Mouse (Mus musculus) cerebral cortex, adult 2 months (tissue): ENCODE data around the gene Odf3l2.

Experiments used
- WGBS: fragments of 180-500 bp; shearing (Covaris S2); methylation state at CpG from one replicate; pipeline ENCODE4 v1.1.7; 2018; 5-methylcytosine and 5-hydroxymethylcytosine counted together

Odf3l2 gene

DNA sequence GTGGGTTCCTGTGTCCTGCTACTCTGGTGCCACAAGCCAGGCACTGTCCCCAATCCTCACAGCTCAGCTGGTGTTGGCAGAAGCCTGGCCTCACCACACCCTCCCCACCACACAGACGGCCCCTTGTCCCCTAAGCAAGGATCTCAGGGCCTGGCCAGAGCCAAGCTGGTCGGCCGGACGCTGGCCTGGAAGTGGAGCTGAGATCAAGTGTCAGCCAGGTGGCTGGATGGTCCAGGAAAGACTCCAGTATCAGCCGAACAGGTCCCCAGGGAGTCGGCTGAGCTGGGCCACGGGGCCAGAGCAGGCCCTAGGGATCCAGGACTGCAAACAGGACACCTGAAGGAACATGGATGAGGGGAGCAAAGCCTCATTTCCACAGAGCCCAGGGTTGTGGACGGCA, at the start of gene Odf3l2:
Gene Odf3l2 (minus strand): TSS at position 28 of the 400 bp plus-strand sequence.
- 68% methylated on average over 8 of the region's 8 CpGs for WGBS

DNA sequence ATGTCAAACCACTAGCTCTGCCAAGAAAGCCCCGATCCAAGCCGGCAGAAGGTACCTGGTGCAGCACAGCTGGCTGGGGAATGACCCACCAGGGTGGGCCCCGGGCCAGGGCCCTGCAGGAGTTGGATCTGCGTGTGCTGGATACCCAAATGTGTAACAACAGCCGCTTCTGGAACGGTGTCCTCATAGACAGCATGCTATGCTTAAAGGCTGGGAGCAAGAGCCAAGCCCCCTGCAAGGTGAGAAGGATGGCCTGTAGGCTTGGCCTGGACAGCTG, 48.8 kb upstream of the Odf3l2 start:
- 76% methylated on average over 6 of the region's 6 CpGs for WGBS

DNA sequence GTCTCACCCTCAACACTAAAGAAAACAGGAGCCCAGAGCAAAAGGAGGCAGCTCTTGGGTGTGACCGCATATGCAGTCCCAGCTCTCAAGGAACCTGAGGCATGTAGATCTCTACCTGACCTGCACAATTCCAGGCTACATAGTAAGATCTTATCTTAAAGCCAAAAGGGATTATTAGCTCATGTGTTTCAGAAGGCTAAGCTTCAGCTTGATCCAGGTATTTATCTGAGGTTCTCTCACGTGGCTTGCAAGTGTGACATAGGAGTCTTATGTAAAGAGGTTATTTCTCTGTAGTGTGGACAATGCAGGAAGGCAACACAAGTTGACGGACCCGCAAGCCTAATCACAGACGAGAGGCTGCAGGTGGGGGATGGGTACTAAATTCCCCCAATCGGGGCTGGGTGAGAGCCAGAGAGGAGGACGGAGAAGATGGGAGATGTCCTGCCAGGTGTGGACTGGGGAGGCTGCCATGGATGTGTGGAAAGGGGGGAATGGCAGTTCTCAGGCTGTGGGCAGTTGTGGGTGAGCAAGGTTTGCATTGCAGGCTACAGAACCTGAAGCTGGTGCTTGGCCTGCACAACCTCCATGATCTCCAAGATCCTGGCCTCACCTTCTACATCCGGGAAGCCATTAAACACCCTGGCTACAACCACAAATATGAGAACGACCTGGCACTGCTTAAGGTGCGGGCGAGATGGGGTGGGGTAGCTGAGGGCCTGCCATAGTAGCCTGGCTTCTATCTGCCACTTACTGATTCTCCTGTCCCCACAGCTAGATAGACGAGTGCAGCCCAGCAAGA, 48.2 kb upstream of the Odf3l2 start:
- WGBS, result 80% methylated on average over 12 of the region's 12 CpGs

DNA sequence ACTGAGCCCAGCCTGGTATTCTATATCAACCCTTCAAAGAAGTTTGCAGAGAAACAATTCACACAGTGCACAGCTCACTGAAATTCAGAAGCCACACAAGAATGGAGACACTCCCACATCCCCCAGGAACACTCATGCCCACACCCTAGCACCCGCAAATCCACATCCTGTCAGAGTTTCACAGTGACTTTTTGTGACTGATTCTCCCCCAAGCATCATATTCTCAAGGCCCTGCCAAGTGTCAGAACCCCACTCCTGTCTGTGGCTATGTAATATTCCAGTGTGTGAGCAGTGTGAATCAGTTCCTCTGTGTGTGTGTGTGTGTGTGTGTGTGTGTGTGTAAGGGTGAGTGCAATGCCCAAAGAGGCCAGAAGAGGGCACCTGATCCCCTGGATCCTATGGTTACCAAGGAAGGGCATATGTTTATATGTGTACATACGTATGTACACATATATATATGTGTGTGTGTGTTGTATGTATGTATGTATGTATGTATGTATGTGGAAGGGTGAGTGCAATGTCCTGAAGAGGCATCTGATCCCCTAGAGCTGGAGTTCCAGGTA, 46.5 kb upstream of the Odf3l2 start:
- 89% methylated on average over 2 of the region's 2 CpGs for WGBS

DNA sequence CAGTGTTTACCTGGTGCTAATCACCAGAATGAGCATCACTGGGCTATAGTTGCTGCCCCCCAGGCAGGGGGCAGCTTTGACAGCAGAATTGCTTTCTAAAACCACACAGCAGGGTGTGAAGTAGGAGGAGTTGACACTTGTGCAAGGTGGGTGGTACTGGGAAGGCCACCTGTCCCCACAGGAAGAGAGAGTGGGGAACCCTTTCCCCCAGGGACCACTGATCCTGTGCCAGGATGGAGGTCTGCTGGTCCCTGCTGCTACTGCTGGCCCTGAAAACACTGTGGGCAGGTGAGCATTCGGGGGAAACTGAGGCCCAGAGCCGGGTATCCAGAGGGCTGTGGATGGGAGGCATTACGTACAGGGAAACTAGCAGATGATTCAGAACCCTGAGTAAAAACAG, 43.6 kb upstream of the Odf3l2 start:
- 88% methylated on average over 3 of the region's 3 CpGs for WGBS

DNA sequence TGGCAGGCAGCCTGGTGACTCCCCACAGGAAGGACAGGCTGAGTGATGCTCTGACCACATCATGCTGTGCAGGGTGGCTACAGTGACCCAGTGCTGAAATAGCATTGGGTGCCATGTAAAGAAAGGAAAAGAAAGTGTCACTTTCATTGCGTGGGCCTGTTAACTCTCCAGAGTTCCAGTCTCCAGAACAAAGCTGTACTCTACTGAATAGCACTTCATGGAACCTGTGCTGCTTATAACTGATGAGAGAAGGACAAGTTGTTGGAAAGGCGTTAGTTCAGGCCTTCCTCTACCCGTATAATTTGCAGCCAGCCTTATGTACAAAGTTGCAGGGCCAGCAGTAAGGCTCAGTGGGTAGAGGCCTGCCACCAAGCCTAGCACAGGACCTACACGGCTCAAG, 43.2 kb upstream of the Odf3l2 start, which contains the start of gene Gzmm:
Gene Gzmm (plus strand): TSS at position 301 of the 400 bp plus-strand sequence.
- 68% methylated on average over 4 of the region's 4 CpGs for WGBS

DNA sequence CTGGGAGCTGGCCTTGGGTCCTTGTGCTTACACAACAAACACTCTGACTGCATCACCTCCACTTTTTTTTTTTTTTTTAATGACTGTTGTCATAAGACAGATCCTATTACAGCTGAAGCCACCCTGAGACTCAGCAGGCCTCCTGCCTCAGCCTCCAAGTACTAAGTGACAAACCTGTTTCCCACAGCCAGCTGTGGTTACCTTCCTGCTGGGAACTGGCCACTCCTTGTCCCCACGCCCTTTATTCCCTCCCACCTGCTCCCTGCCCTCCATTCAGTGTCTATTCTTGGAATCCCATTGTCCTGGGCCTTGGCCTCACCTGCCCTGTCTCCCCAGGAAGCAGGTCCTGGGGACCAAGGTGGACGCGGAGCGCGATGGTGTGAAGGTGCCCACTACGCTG, 42.0 kb upstream of the Odf3l2 start:
- WGBS, result 92% methylated on average over 6 of the region's 6 CpGs

DNA sequence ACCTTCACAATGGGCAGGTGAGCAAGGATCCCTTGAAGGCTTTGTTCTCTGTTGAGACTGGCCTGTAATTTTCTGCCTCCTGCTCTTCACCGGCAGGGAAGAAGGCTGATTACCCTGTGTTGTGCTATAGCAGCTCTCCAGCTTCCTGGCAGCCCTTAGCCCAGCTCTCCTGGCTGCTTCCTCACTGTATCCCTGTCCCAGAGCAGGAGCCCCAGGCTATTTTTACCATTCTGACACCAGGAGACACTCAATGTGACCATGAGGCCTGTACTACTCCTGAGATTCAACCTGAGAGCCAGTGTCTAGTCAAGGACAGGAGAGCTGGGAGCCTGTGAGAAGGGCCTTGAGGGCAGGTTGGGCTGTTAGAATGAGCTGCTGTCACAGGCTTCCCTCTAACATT, 41.2 kb upstream of the Odf3l2 start:
- 79% methylated on average over 1 of the region's 1 CpGs for WGBS

DNA sequence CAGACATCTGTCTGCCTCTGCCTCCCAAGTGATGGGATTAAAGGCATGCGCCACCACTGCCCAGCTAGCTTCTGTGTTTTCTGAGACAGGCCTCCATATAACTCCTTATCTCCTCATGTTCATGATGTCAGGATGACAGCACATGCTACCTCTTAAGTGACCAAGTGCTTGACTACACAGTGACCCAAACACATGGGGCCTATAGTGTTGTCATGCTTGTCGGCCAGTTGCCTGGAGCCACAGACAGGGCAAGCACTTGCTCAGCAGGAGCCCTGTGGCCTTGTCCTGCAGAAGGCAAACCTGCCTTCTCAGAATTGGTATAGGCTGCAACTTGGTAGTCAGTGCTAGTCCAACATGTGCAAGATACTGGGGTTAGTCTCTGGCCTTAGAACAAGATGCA, 40.7 kb upstream of the Odf3l2 start:
- 90% methylated on average over 2 of the region's 2 CpGs for WGBS

DNA sequence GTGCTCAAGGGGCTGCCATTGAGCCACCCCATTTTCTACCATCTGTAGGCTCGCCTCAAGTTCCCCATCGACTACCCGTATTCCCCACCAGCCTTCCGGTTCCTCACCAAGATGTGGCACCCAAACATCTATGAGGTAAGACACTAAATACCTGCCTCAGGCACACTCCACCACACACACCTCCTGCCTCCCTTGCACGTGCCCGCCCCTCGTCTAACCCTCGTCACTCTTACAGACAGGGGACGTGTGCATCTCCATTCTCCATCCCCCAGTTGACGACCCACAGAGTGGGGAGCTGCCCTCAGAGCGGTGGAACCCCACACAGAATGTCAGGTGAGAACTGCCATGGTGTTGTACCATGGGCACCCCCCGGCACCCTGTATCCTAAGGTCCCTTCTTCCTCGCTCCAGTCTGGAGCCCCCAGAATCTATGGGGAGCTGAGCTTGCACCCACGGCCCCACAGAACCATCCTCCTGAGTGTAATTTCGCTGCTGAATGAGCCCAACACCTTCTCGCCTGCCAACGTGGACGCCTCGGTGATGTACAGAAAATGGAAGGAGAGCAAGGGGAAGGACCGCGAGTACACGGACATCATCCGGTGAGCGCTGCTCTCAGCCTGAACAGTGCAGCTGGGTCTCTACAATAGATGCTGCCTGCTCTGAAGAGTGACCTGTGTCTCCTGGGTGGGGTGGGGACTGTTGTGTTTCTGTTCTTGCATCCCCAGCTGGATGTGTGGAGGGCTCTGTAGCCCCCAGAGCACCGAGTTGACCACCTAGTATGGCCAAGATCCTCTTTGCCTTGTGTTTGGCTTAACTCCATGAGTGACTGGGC, 39.4 kb upstream of the Odf3l2 start:
- WGBS, result 89% methylated on average over 25 of the region's 25 CpGs

DNA sequence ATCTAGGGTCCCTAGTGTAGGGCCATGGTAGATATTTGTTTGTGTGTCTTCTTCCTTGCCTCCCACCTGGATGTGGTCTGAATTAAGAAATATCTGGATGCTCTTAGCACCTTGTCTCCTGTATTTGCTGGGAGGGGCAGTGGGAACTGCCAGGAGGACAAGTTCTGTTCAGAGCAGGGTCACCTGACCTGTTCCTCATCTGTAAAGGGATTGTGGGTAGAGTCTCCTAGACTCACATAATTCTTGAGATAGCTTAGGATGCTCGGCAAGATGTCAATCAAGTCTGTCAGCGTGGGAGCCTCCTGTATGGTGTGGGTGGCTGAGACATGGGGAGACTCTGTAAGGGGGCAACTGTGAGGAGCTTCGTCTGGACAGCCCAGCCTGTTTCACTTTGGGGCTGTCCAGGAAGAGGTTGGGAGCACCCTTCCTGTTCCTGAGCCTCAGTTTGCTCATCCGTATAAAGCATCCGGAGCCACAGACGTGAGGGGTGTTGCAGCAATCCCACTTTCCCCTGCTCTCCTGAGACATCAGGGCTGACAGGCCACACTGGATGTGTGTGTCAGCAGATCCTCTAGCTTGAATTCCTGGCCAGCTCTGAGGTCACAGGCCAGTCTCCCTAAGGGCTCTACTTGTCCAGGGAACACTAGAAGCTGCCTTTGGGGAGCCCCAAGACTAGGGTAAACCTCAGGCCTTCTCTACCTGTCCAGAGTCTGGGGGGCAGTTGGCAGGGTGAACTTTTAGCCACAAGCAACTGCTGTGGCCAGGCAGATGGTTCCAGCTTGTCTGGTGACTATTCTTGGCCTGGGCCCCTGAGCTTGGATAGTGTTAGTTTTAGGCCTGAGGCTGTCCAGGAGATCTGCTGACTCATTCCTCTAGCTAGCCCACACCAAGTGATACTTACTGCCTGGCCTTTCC, 38.4 kb upstream of the Odf3l2 start:
- WGBS, result 51% methylated on average over 6 of the region's 6 CpGs

DNA sequence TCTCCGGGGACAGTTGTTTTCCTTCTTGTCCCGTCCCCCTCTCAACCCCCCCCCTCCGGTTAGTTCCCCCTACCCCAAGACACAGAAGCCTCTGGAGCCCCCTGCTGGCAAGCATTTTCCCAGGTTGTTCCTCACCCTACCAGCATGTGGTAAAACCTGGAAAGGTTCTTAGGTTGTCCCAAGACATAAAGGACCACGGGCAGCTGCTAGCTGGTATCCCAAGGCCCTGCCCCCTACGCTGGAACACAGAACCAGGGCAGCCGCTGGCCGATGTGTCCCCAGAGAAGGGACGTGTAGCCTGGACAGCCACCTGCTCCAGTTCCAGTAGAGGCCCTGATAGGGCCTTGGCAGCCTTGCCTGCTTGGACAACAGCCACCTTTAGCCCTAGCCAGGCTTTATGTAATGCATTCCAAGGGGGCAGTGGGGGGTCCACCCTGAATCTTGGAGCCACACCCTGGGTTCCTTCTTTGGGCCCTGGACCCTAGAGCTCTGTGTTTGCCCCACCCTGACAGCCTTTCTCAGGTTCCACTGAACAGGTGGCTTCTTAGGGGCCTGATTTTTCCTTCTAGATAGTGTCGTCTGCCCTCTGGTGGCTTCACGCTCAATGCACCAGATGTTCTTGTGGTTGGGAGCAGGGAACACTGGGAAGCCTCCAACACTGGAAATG, 37.5 kb upstream of the Odf3l2 start:
- under 1% methylated on average over 10 of the region's 10 CpGs for whole genome bisulfite sequencing

DNA sequence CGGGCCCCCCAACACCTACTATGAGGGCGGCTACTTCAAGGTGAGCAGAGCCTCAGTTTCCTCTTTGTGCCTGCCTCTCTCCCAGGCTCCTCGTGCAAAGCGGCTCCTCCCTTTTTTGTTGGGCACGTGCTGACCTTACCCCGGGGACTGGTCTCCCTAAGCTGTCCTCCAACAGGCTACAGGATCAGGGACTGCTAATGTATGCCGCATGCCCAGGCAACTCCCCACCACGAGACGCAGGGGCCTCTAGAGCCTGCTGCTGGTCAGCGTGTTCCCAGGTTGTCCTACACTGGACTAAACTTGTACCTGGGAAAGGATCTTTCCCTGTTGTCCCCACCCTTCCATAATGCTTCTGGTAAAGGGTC, 37.0 kb upstream of the Odf3l2 start:
- 2% methylated on average over 10 of the region's 10 CpGs for WGBS

DNA sequence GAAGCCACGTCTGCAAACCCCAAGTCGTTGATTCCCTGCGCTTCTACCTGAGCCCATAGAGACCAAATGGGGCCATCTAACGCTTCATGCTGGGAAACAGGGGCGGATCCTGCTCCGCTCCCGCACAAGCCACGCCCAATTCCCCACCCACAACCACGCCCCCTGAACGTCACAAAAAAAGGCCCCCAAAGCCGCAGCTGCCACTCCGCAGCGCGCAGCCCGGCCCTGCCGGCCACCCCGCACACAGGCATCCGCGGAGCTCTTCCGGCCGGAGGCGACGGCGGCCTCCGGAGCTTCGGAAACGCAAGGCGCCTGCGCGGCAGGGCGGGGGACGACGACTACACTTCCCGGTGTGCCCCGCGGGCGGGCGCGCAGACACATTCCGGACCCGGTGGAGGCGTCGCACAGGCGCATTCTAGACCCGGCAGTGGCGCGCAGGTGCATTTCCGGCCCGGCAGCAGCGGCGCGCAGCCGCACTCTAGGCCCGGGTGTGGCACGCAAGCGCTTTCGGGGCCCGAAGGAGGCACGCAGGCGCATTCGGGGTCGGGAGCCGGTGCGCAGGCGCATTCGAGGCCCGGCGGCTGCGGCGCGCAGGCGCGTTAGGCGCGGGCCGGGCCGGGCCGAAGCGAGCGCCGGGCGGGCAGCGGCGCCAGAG, 36.2 kb upstream of the Odf3l2 start, which contains the start of gene Cdc34:
Gene Cdc34 (plus strand): TSS at position 605 of the 655 bp plus-strand sequence.
- under 1% methylated on average over 84 of the region's 84 CpGs for WGBS

DNA sequence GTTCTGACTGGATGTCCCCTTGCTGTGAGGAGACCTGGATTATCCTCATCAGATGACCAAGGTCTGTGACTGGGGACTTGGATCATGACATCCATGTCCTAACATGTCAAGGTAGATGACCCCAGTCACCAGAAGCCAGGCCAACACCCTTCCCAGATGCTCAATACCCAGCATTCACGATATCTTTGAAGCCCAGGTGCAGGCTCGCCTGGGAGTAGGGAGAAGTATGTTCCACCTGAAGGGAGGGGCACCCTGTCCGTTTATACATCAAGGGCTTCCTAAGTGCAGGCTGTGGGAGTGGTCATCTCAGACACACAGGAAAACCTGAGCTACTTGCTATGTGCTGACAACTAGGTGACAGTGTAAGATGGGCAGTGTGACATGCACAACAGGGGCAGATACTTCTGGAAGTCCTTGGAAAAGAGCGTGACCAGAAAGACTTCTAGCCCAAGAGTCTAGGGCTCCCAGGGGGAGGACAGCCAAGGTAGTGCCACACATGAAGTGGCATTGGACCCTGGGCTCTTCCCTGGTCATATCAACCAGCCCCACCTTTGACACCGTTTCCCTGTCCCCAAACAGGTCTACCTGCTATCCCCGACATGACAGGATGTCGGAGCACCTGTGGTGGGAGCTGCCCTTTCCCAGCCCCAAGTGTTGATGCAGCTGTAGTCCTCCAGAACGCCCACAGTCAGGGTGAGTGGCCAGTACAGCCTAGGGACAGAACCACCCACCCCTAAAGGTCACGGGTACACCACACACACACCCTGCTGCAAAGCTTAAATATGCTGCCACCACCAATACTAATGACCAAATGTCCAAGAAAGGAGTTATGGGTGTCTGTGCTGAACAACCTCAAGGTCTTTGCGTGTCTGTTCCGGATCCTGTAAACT, 35.3 kb upstream of the Odf3l2 start:
- 36% methylated on average over 11 of the region's 11 CpGs for WGBS

DNA sequence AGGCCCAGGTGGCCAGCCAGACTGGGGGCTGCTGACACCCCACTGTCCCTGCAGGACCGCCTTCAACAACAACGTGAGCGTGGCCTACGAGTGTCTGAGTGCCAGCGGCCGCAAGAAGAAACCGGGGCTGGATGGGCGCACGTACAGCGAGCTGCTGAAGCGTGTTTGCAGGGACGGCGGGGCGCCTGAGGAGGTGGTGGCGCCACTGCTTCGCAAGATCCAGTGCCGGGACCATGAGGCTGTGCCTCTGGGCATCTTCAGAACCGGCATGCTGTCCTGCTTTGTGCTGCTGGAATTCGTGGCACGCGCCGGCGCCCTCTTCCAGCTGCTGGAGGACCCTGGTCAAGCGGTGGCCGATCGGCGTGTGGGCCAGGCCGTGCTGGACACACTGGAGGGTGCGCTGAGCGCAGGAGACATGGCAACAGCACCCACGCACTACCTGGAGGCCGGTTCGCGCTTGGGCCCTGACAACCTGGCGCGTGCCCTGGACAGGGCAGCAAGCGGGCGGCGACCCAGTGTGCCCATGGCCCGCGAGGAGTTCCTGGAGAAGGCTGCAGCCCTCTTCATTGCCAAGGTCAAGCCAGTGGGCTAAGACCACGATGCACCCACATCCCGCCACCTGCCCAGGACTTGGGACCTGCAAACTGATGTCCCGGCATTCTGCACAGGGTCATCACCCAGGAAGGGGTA, 30.0 kb upstream of the Odf3l2 start:
- 70% methylated on average over 44 of the region's 44 CpGs for WGBS

DNA sequence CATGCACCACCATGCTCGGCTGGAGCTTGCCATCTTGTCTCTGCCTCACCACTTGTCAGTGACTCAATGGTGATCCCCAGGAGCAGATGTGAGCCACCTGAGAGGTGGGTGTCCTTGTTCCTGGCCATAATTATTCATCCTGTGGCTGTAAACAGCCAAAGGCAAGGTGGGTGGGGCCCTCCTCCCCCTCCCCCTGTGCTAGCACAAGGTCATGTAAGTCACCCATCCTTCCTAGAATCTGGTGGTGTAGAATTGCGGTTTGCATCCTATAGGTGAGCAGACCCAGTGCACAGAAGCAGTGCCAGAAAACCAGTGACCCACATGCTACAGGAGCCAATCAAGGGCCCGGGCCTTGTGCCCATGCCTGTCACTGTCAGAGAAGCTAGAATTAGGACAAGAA, 27.5 kb upstream of the Odf3l2 start:
- 87% methylated on average over 3 of the region's 3 CpGs for WGBS

DNA sequence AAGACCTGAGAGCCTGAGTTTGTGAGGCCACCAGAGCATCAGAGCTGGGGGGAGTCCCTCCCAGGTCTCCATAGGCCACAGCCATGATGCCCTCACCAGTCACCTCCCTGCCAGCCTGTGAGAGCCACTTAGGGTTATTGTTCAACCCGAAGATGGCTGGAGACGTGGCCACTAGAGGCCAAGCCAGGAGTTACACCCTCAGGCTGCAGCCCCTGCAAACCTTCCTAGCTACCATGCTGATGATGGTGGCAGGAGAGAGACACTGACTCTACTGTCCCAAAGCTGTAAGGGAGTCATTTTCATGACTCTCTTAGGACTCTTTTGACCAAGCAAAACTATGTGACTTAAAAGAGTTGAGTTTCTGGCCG, 26.5 kb upstream of the Odf3l2 start:
- 64% methylated on average over 3 of the region's 3 CpGs for WGBS
